Mouse (Mus musculus) hindbrain, postnatal 0 days (tissue): Measurements from ENCODE around the gene 4930562C15Rik. TPM values are rescaled to one million over a fixed set of nuclear protein-coding genes. Genes with fewer than 3 reads are reported as not detected.
A peak's percentile ranks its signal among the peaks of the same experiment; 100 is the strongest.

Experiments used
- ATAC-seq: fragments of 200-750 bp; cut with Nextera tagmentation; 2 replicates; pipeline ENCODE4 v1.8.0; 2017; ENCODE audit warnings: mild to moderate bottlenecking, moderate TSS enrichment, moderate library complexity
- DNase-seq: peaks from one replicate; pipeline ENCODE4 v3.0.0-alpha.2; 2015; ENCODE audit warnings: low spot score
- H3K27ac ChIP-seq: fragments of 300-500 bp; sonication (generic); 2 replicates; pipeline ENCODE4 v1.5.1; 2014; ENCODE audit warnings: mild to moderate bottlenecking
- H3K27me3 ChIP-seq: fragments of 300-500 bp; sonication (generic); 2 replicates; pipeline ENCODE4 v1.6.1; 2014; ENCODE audit warnings: low read length, mixed read lengths; ENCODE audit not compliant: insufficient read depth
- H3K36me3 ChIP-seq: fragments of 300-500 bp; sonication (generic); 2 replicates; pipeline ENCODE4 v1.6.1; 2014; ENCODE audit warnings: low read length, mixed read lengths; ENCODE audit not compliant: insufficient read depth
- H3K4me1 ChIP-seq: fragments of 300-500 bp; sonication (generic); 2 replicates; pipeline ENCODE4 v1.6.1; 2014; ENCODE audit warnings: antibody characterized with exemption, low read length, mixed read lengths; ENCODE audit not compliant: insufficient read depth
- H3K4me2 ChIP-seq: fragments of 300-500 bp; sonication (generic); 2 replicates; pipeline ENCODE4 v1.6.1; 2014; ENCODE audit warnings: low read depth, mild to moderate bottlenecking, low read length, moderate library complexity, mixed read lengths
- H3K4me3 ChIP-seq: fragments of 300-500 bp; sonication (generic); 2 replicates; pipeline ENCODE4 v1.5.1; 2014; ENCODE audit warnings: low read length
- H3K9ac ChIP-seq: fragments of 300-500 bp; sonication (generic); replicated peaks from 2 replicates; pipeline ENCODE4 v1.6.1; 2014; ENCODE audit warnings: mild to moderate bottlenecking, low read length, moderate library complexity, mixed read lengths
- H3K9me3 ChIP-seq: fragments of 300-500 bp; sonication (generic); 2 replicates; pipeline ENCODE4 v1.6.1; 2016; ENCODE audit warnings: low read length, mixed read lengths
- CTCF ChIP-seq: IDR thresholded peaks from 2 replicates; pipeline ENCODE4 v1.5.1; 2016; ENCODE audit warnings: antibody characterized with exemption, control low read depth, low read depth
- WGBS: fragments of 180-500 bp; shearing (Covaris S2); extraction: QIAGEN DNeasy Blood & Tissue Kit; methylation state at CpG from one replicate; pipeline ENCODE4 v1.1.7; 2014; 5-methylcytosine and 5-hydroxymethylcytosine counted together
- polyA plus RNA-seq: library from polyadenylated mRNA; unstranded; fragments of >200 nt; fragmentation: Nextera tagmentation; extraction: Ambion mirVana; gene quantifications from 2 replicates; pipeline ENCODE4 v1.2.1, GENCODE M21; 2015
- total RNA-seq: library from RNA; depleted of rRNA; stranded (reverse); fragments of >200 nt; gene quantifications from 2 replicates; pipeline ENCODE4 v1.2.3, GENCODE M21; 2014

The 4930562C15Rik gene
- total and polyA plus RNA-seq, 2 experiments from 2014 or later = 0.31 TPM; not detected in 1

- DNase-seq = no peak
- TF ChIP-seq CTCF = no peak
- WGBS = 63% methylated on average over 4 of the region's 4 CpGs
- Histone ChIP-seq H3K27me3 (no peaks in the 10 kb centered on the region), H3K27ac (no peak overlapping the region), H3K36me3 (no peaks in the 10 kb centered on the region), H3K4me2 (no peak overlapping the region), H3K4me1 (peaks cover 14% of the 10 kb centered on the region), H3K9me3 (no peaks in the 10 kb centered on the region), H3K4me3 (no peak overlapping the region), H3K9ac (no peak overlapping the region)
- ATAC-seq = no peak
Measured at GRCm38 (mm10) chr16:4890201-4890709, 55.0 kb downstream of the 4930562C15Rik start.

DNA sequence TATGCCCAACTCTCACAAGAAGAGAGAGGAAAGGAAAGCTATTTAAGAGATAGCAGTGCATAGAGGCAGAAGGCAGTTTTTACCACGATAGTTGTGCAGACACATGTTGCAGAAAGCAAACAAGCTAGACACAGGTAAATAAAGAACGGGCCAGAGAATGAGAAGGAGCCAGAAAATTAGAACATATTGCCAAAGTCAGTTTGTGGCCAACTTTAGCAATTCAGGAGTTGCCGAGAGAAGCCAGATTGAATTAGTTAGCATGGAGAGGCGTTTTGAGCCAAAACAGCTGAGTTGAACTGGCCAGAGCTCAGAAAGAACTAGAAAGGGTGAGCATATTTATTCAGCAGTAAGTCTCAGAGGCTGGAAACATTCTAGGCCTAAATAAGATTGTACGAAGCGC lies 57.0 kb downstream of the 4930562C15Rik start:
- 72% methylated on average over 6 of the region's 6 CpGs for WGBS
- Histone ChIP-seq H3K9ac (no peak overlapping the region), H3K36me3 (no peaks in the 10 kb centered on the region), H3K9me3 (no peaks in the 10 kb centered on the region), H3K27ac (no peak overlapping the region), H3K4me1 (peaks cover 13% of the 10 kb centered on the region), H3K4me3 (no peak overlapping the region), H3K4me2 (no peak overlapping the region), H3K27me3 (no peaks in the 10 kb centered on the region)
- ATAC-seq (no peak), DNase-seq (no peak)
- TF ChIP-seq CTCF = no peak

DNA sequence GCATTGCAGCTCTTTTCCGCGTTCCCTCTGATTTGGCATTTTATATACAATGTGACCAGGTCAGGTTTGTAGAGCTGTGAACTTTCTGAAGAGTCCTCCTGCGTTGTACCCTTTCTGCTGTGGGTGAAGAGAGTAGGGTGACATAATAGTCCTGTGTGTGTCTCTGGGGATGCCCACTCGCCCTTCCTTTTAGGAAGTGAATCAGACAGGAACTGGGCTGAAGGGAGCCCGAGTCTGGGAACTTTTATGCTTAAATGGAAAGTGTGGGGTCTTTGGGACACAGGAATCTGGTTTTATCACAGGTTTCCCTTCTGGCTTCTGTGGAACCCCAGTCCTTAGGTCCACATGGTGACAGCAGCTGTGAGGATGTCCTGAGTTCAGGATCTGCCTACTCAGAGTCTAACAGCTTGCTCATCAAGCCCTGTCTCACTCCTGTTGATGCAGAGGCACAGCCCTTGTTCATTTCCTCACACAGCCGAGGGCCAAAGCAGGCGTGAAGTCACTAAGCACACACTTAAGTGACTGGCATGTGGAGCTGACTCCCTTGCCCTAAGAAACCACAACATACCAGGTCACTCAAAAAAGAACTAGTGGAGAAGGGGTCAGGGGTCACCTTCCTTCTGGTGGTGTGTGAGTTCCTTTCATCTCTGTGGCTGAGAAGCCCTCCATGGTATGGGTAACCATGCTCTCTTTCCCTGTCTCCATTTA lies 59.1 kb downstream of the 4930562C15Rik start:
- H3K27me3 ChIP-seq = no peaks in the 10 kb centered on the region
- DNase-seq = no peak
- ATAC-seq = no peak
- whole genome bisulfite sequencing = 79% methylated on average over 7 of the region's 7 CpGs
- H3K9ac ChIP-seq = no peak overlapping the region
- H3K4me3 ChIP-seq = no peak overlapping the region
- H3K4me1 ChIP-seq = no peaks in the 10 kb centered on the region
- no peak overlapping the region for H3K4me2 ChIP-seq
- no peak overlapping the region for H3K27ac ChIP-seq
- no peaks in the 10 kb centered on the region for H3K36me3 ChIP-seq
- H3K9me3 ChIP-seq = no peaks in the 10 kb centered on the region
- TF ChIP-seq CTCF = no peak

GRCm38 (mm10) chr16:4896249-4897027 lies 61.2 kb downstream of the 4930562C15Rik start:
- no peaks in the 10 kb centered on the region for H3K27me3 ChIP-seq
- H3K9ac ChIP-seq = no peak overlapping the region
- no peak for ATAC-seq
- WGBS = 81% methylated on average over 5 of the region's 5 CpGs
- H3K4me2 ChIP-seq = no peak overlapping the region
- H3K4me3 ChIP-seq = no peak overlapping the region
- no peak for DNase-seq
- H3K9me3 ChIP-seq = no peaks in the 10 kb centered on the region
- no peaks in the 10 kb centered on the region for H3K36me3 ChIP-seq
- no peak overlapping the region for H3K27ac ChIP-seq
- TF ChIP-seq CTCF = no peak
- H3K4me1 ChIP-seq = no peaks in the 10 kb centered on the region

GRCm38 (mm10) chr16:4897146-4897730 lies 62.0 kb downstream of the 4930562C15Rik start:
- no peaks in the 10 kb centered on the region for H3K36me3 ChIP-seq
- H3K4me3 ChIP-seq = no peak overlapping the region
- ATAC-seq (no peak), DNase-seq (no peak)
- no peaks in the 10 kb centered on the region for H3K9me3 ChIP-seq
- no peaks in the 10 kb centered on the region for H3K27me3 ChIP-seq
- H3K27ac ChIP-seq = no peak overlapping the region
- no peak overlapping the region for H3K4me2 ChIP-seq
- H3K4me1 ChIP-seq = no peaks in the 10 kb centered on the region
- 57% methylated on average over 7 of the region's 7 CpGs for WGBS
- H3K9ac ChIP-seq = no peak overlapping the region
- peak; percentile 37 for TF ChIP-seq CTCF

GRCm38 (mm10) chr16:4898881-4899280 lies 63.7 kb downstream of the 4930562C15Rik start:
- Histone ChIP-seq H3K9me3 (no peaks in the 10 kb centered on the region), H3K4me1 (no peaks in the 10 kb centered on the region), H3K9ac (no peak overlapping the region), H3K4me3 (no peak overlapping the region), H3K27ac (no peak overlapping the region), H3K4me2 (no peak overlapping the region), H3K36me3 (no peaks in the 10 kb centered on the region), H3K27me3 (no peaks in the 10 kb centered on the region)
- ATAC-seq (no peak), DNase-seq (no peak)
- TF ChIP-seq CTCF = no peak
- WGBS = 74% methylated on average over 6 of the region's 6 CpGs
